Mouse (Mus musculus) thymus, adult 2 months (tissue): ENCODE results near the gene Acap2.

Experiments
- CTCF ChIP-seq: fragments of 200-500 bp; IDR thresholded peaks from 2 replicates; pipeline ENCODE4 v1.5.1; 2012; ENCODE audit warnings: mild to moderate bottlenecking, control low read depth, low read length, moderate library complexity, borderline replicate concordance; ENCODE audit not compliant: control insufficient read depth, poor library complexity, insufficient read depth; ENCODE audit errors: extremely low read depth
- POLR2A ChIP-seq: fragments of 200-500 bp; IDR thresholded peaks from 2 replicates; pipeline ENCODE4 v1.6.1; 2012; ENCODE audit warnings: mild to moderate bottlenecking, low read length, control low read depth, moderate library complexity; ENCODE audit not compliant: control insufficient read depth, poor library complexity, insufficient read depth; ENCODE audit errors: extremely low read depth

DNA sequence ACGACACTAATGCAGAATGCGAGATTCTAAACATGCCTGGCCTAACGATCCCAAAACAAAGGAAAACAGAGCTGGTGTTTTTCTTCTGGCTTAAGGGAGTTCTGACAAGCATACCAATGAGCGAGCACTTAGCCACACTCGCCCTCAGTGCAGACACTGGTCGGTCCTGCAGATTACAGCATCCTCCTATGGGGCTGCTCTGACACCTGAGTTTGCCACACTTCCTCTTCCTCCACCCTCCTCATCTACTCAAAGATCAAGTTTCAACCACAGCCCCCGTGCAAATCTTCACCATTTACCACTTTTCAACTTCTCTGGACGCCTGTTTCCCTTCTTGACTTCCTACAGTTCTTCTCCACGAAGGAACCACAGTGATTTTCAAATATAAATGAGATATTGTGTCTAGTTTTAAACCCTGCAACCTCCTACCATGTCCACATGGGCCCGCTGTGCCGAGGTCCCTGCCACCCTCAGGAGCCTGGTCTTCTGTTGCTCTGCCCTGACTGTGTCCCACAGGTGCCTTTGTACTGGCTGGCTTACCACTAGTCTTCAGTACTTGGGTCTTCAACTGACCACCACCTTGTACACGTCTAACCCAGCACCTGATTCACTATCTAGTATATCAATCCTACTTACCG, 64.3 kb downstream of the Acap2 start:
- TF ChIP-seq CTCF (no peak), POLR2A (no peak)
